Mouse (Mus musculus) gonadal fat pad, adult 2 months (tissue): ENCODE data around the gene Olfml2b. TPM values are rescaled to one million over a fixed set of nuclear protein-coding genes. Genes with fewer than 3 reads are reported as not detected.

Source experiments
- DNase-seq: peaks from one replicate; pipeline ENCODE4 v3.0.0-alpha.2; 2012; ENCODE audit warnings: low read depth
- polyA plus RNA-seq: library from polyadenylated mRNA; depleted of rRNA; stranded (reverse); fragments of >200 nt; gene quantifications from 2 replicates; pipeline ENCODE4 v1.2.3, GENCODE M21; 2012; rRNA removed

Gene Olfml2b
- polyA plus RNA-seq = 14.5 and 19.0 TPM in 2 replicates

- no peak for DNase-seq
These were observed at the start of gene Olfml2b for GRCm38 (mm10) chr1:170644255-170645205. Gene Olfml2b, plus strand, starts transcription at chr1:170644532.

- DNase-seq = no peak
These were observed 49.8 kb upstream of the Olfml2b start for GRCm38 (mm10) chr1:170594575-170594974.

GRCm38 (mm10) chr1:170605228-170606001 is 38.9 kb upstream of the Olfml2b start:
- no peak for DNase-seq

- no peak for DNase-seq
These were observed 37.0 kb upstream of the Olfml2b start for GRCm38 (mm10) chr1:170607231-170607917.

GRCm38 (mm10) chr1:170608461-170609071 is 35.8 kb upstream of the Olfml2b start:
- DNase-seq = no peak

- DNase-seq = no peak
These were observed 34.5 kb upstream of the Olfml2b start for GRCm38 (mm10) chr1:170609872-170610271.

GRCm38 (mm10) chr1:170610289-170610688 is 34.0 kb upstream of the Olfml2b start:
- no peak for DNase-seq

- no peak for DNase-seq
These were observed 33.6 kb upstream of the Olfml2b start for GRCm38 (mm10) chr1:170610695-170611094.

GRCm38 (mm10) chr1:170611631-170612030 is 32.7 kb upstream of the Olfml2b start:
- no peak for DNase-seq

GRCm38 (mm10) chr1:170612968-170613872 is 31.1 kb upstream of the Olfml2b start:
- no peak for DNase-seq

- DNase-seq = no peak
These were observed 24.5 kb upstream of the Olfml2b start for GRCm38 (mm10) chr1:170619686-170620374.

- no peak for DNase-seq
These were observed 21.4 kb upstream of the Olfml2b start for GRCm38 (mm10) chr1:170622934-170623333.

GRCm38 (mm10) chr1:170623432-170623831 is 20.9 kb upstream of the Olfml2b start:
- no peak for DNase-seq

- DNase-seq = no peak
These were observed 13.8 kb upstream of the Olfml2b start for GRCm38 (mm10) chr1:170630489-170630888.

GRCm38 (mm10) chr1:170631571-170631970 is 12.8 kb upstream of the Olfml2b start:
- DNase-seq = no peak

- no peak for DNase-seq
These were observed 11.9 kb upstream of the Olfml2b start for GRCm38 (mm10) chr1:170632385-170632784.

- no peak for DNase-seq
These were observed 11.5 kb upstream of the Olfml2b start for GRCm38 (mm10) chr1:170632856-170633255.

GRCm38 (mm10) chr1:170638941-170639340 is 5.4 kb upstream of the Olfml2b start:
- no peak for DNase-seq

- DNase-seq = no peak
These were observed 1.7 kb downstream of the Olfml2b start for GRCm38 (mm10) chr1:170645896-170646605.
